Mouse (Mus musculus) myocyte (in vitro differentiated cells): ENCODE results near the gene Slc23a2. TPM values are rescaled to one million over a fixed set of nuclear protein-coding genes. Genes with fewer than 3 reads are reported as not detected.

Source experiments
- H3K27me3 ChIP-seq: one replicate; pipeline ENCODE4 v1.6.1; 2011; ENCODE audit not compliant: control insufficient read depth, insufficient read depth, insufficient read length
- H3K36me3 ChIP-seq: one replicate; pipeline ENCODE4 v1.6.1; 2011; ENCODE audit not compliant: control insufficient read depth, insufficient read depth
- H3K4me2 ChIP-seq: one replicate; pipeline ENCODE4 v1.6.1; 2011; ENCODE audit warnings: low read depth, control low read depth
- H3K4me3 ChIP-seq: one replicate; pipeline ENCODE4 v1.5.1; 2011; ENCODE audit warnings: mild to moderate bottlenecking, control low read depth, moderate library complexity
- H3K79me2 ChIP-seq: one replicate; pipeline ENCODE4 v1.6.1; 2011; ENCODE audit not compliant: control insufficient read depth, insufficient read depth
- H3ac ChIP-seq: one replicate; pipeline ENCODE4 v1.6.1; 2011; ENCODE audit not compliant: control insufficient read depth, insufficient read length
- CEBPB ChIP-seq: IDR thresholded peaks from 2 replicates; pipeline ENCODE4 v1.6.1; 2011; ENCODE audit warnings: mild to moderate bottlenecking, moderate library complexity; ENCODE audit not compliant: poor library complexity, insufficient read depth, severe bottlenecking
- E2F4 ChIP-seq: IDR thresholded peaks from one replicate; pipeline ENCODE4 v1.6.1; 2011; ENCODE audit warnings: mild to moderate bottlenecking, control low read depth, moderate library complexity; ENCODE audit not compliant: insufficient read depth
- MAX ChIP-seq: IDR thresholded peaks from one replicate; pipeline ENCODE4 v1.6.1; 2011; ENCODE audit warnings: low read depth, mild to moderate bottlenecking, control low read depth
- MYOD1 ChIP-seq, 3 experiments: IDR thresholded peaks; one replicate each; pipeline ENCODE4 v1.6.1; 2011; ENCODE audit warnings: control low read depth in 2 of 3, low read depth in 2 of 3, mild to moderate bottlenecking in 2 of 3, moderate library complexity in 1 of 3; ENCODE audit not compliant: insufficient read length in 2 of 3, control insufficient read depth in 1 of 3
- MYOG ChIP-seq, 3 experiments: IDR thresholded peaks; one replicate each; pipeline ENCODE4 v1.6.1; 2011; ENCODE audit warnings: control low read depth in 2 of 3, low read depth in 2 of 3, mild to moderate bottlenecking in 2 of 3; ENCODE audit not compliant: insufficient read length in 2 of 3, control insufficient read depth in 1 of 3, insufficient read depth in 1 of 3
- POLR2A ChIP-seq: IDR thresholded peaks from one replicate; pipeline ENCODE4 v1.6.1; 2011; ENCODE audit warnings: low read depth, mild to moderate bottlenecking, control low read depth, moderate library complexity; ENCODE audit not compliant: insufficient read length
- POLR2AphosphoS2 ChIP-seq: IDR thresholded peaks from one replicate; pipeline ENCODE4 v1.6.1; 2011; ENCODE audit warnings: low read depth, control low read depth; ENCODE audit not compliant: insufficient read length
- REST ChIP-seq: IDR thresholded peaks from one replicate; pipeline ENCODE4 v1.6.1; 2011; ENCODE audit warnings: mild to moderate bottlenecking, control low read depth, moderate library complexity; ENCODE audit not compliant: insufficient read depth, insufficient read length
- SRF ChIP-seq: IDR thresholded peaks from one replicate; pipeline ENCODE4 v1.6.1; 2011; ENCODE audit warnings: low read depth; ENCODE audit not compliant: control insufficient read depth, insufficient read length
- TCF12 ChIP-seq: IDR thresholded peaks from one replicate; pipeline ENCODE4 v1.6.1; 2011; ENCODE audit warnings: mild to moderate bottlenecking, control low read depth; ENCODE audit not compliant: poor library complexity, insufficient read depth, severe bottlenecking
- TCF3 ChIP-seq: IDR thresholded peaks from one replicate; pipeline ENCODE4 v1.6.1; 2011; ENCODE audit warnings: low read depth, control low read depth; ENCODE audit not compliant: insufficient read length
- USF1 ChIP-seq: IDR thresholded peaks from one replicate; pipeline ENCODE4 v1.6.1; 2011; ENCODE audit warnings: low read depth, mild to moderate bottlenecking, control low read depth, moderate library complexity
- polyA plus RNA-seq: library from polyadenylated mRNA; unstranded; fragments of >200 nt; fragmentation: generic; extraction: Trizol; gene quantifications from one replicate; pipeline ENCODE4 v1.2.1, GENCODE M21; 2012; ENCODE audit warnings: missing spikeins

Gene Slc23a2
- polyA plus RNA-seq, 1 experiment, result 14.5 TPM

GRCm38 (mm10) chr2:132096582-132096981 is 48.3 kb downstream of the Slc23a2 start:
- TF ChIP-seq TCF3, result no peak
- TF ChIP-seq POLR2A, result no peak
- TF ChIP-seq POLR2AphosphoS2, result no peak
- no peak for TF ChIP-seq REST
- TF ChIP-seq CEBPB, result no peak
- TF ChIP-seq TCF12, result no peak
- no peak for TF ChIP-seq E2F4
- no peak for TF ChIP-seq MAX
- no peak for TF ChIP-seq USF1
- no peak for TF ChIP-seq MYOD1 (IDR thresholded peaks at IDR 0.05; ENCODE audit: control insufficient read depth in 1 of 3, insufficient read length in 2 of 3, low read depth in 2 of 3)
- TF ChIP-seq MYOG (IDR thresholded peaks at IDR 0.05; ENCODE audit: control insufficient read depth in 1 of 3, insufficient read depth in 1 of 3, insufficient read length in 2 of 3, low read depth in 2 of 3), result no peak
- no peak for TF ChIP-seq SRF
- Histone ChIP-seq H3K36me3 (peaks cover 34% of the 10 kb centered on the region), H3K4me3 (no peak overlapping the region), H3ac (no peak overlapping the region), H3K27me3 (no peaks in the 10 kb centered on the region), H3K4me2 (no peak overlapping the region), H3K79me2 (peaks cover 24% of the 10 kb centered on the region)

GRCm38 (mm10) chr2:132095821-132096220 is 49.1 kb downstream of the Slc23a2 start:
- H3K36me3 ChIP-seq, result peaks cover 34% of the 10 kb centered on the region
- no peak overlapping the region for H3K4me3 ChIP-seq
- H3K4me2 ChIP-seq, result no peak overlapping the region
- H3ac ChIP-seq, result no peak overlapping the region
- peaks cover 18% of the 10 kb centered on the region for H3K79me2 ChIP-seq
- no peaks in the 10 kb centered on the region for H3K27me3 ChIP-seq
- TF ChIP-seq E2F4 (no peak), POLR2AphosphoS2 (no peak), SRF (no peak), REST (no peak), MYOD1 (IDR thresholded peaks at IDR 0.05; ENCODE audit: control insufficient read depth in 1 of 3, insufficient read length in 2 of 3, low read depth in 2 of 3) (no peak), TCF3 (no peak), POLR2A (no peak), CEBPB (no peak), MYOG (IDR thresholded peaks at IDR 0.05; ENCODE audit: control insufficient read depth in 1 of 3, insufficient read depth in 1 of 3, insufficient read length in 2 of 3, low read depth in 2 of 3) (no peak), TCF12 (no peak), USF1 (no peak), MAX (no peak)

GRCm38 (mm10) chr2:132094441-132095230 is 50.3 kb downstream of the Slc23a2 start:
- no peak overlapping the region for H3K4me3 ChIP-seq
- H3ac ChIP-seq, result no peak overlapping the region
- H3K4me2 ChIP-seq, result no peak overlapping the region
- peaks cover 30% of the 10 kb centered on the region for H3K36me3 ChIP-seq
- H3K27me3 ChIP-seq, result no peaks in the 10 kb centered on the region
- H3K79me2 ChIP-seq, result peaks cover 18% of the 10 kb centered on the region
- TF ChIP-seq USF1 (no peak), SRF (no peak)

- H3K27me3 ChIP-seq, result no peaks in the 10 kb centered on the region
- peaks cover 18% of the 10 kb centered on the region for H3K79me2 ChIP-seq
- no peak overlapping the region for H3K4me2 ChIP-seq
- TF ChIP-seq POLR2A (no peak), SRF (no peak), CEBPB (no peak), REST (no peak), TCF12 (no peak), POLR2AphosphoS2 (no peak), MYOG (IDR thresholded peaks at IDR 0.05; ENCODE audit: control insufficient read depth in 1 of 3, insufficient read depth in 1 of 3, insufficient read length in 2 of 3, low read depth in 2 of 3) (no peak), MYOD1 (IDR thresholded peaks at IDR 0.05; ENCODE audit: control insufficient read depth in 1 of 3, insufficient read length in 2 of 3, low read depth in 2 of 3) (no peak), USF1 (no peak), TCF3 (no peak), E2F4 (no peak), MAX (no peak)
- no peak overlapping the region for H3ac ChIP-seq
- no peak overlapping the region for H3K4me3 ChIP-seq
- peaks cover 37% of the 10 kb centered on the region for H3K36me3 ChIP-seq
These were observed 51.2 kb downstream of the Slc23a2 start for GRCm38 (mm10) chr2:132093739-132094138.

- H3K36me3 ChIP-seq, result peaks cover 41% of the 10 kb centered on the region
- peaks cover 18% of the 10 kb centered on the region for H3K79me2 ChIP-seq
- no peak overlapping the region for H3K4me2 ChIP-seq
- TF ChIP-seq REST (no peak), POLR2A (no peak), USF1 (no peak), MAX (no peak), SRF (no peak)
- no peaks in the 10 kb centered on the region for H3K27me3 ChIP-seq
- H3ac ChIP-seq, result no peak overlapping the region
- H3K4me3 ChIP-seq, result no peak overlapping the region
These were observed 51.6 kb downstream of the Slc23a2 start for GRCm38 (mm10) chr2:132093298-132093697.
